Comparison of ENCODE assay signal across 1 mouse cellular context in the genomic region with DNA sequence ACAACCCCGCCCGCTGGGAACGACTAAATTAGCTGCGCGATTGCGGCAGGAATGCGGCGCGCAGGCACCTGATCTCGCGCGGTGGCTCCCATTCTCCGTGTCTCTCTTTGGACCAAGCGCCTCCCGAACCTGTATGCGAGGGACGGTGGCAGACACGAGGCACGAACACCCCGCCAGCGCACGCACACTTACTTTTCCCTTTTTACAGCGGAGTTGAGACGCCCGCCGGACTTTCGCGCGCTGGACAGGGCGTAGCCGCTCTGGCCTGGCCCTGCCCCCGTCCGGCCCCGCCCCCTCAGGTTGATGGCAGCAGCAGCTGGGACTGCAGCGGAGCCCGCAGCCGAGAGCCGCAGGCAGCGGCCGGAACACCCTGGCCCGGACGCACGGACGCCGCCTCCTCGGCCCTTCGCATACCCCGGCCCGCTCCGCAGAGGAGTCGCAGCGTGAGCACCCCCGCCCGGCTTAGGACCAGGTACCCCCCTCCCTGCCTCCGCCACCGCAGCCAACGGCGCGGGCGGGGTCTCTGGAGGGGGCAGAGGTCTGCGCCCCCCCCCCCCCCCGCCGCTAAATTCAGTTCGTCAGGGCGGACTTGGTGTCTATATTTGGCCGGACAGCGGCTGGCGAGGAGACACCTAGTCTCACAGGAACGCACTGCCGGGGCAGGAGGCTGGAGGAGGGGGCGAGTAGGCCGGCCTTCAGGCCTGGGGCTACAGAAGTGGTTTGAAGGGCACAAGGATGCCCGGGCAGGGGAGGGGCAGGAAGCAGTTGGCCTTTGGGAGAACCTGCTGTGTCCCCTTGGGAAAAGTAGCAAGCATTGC.
TF ChIP-seq lines count a peak whose summit lies in the region.

A gene (plus strand): TSS at position 129 of the 818 bp plus-strand sequence.

TF ChIP-seq in CH12.LX, 34 proteins besides CTCF, POLR2A, EP300 and RAD21 (continued from another document):
- TF ChIP-seq MYC (IDR thresholded peaks at IDR 0.05; ENCODE audit: low read depth, low read length) (peak; percentile 30; the same call in 1 of the 2 replicates), MEF2A (IDR thresholded peaks at IDR 0.05; ENCODE audit: borderline replicate concordance, low read depth, low read length) (no peak), E2F4 (IDR thresholded peaks at IDR 0.05; ENCODE audit: insufficient replicate concordance, low read depth, low read length) (0 out of 2 replicates have a peak, but pooled peaks have one; percentile 67), RCOR1 (conservative IDR thresholded peaks at IDR 0.05; ENCODE audit: low read depth, low read length) (no peak)
